Mouse (Mus musculus) small intestine, adult 2 months (tissue): ENCODE measurements around the gene Ctdnep1. TPM values are rescaled to one million over a fixed set of nuclear protein-coding genes. Genes with fewer than 3 reads are reported as not detected.
"Not testable (repeated sequence)": the region's sequence is repeated elsewhere in the genome, so short reads cannot be mapped to it uniquely, and the experiment has no call there.

Experiments
- H3K27ac ChIP-seq: fragments of 200-500 bp; 2 replicates; pipeline ENCODE4 v1.5.1; 2012; ENCODE audit warnings: low read depth, low read length, control low read depth, inconsistent platforms; ENCODE audit not compliant: insufficient read depth
- H3K27me3 ChIP-seq: fragments of 200-500 bp; 2 replicates; pipeline ENCODE4 v1.6.1; 2012; ENCODE audit warnings: mild to moderate bottlenecking, moderate library complexity, low read length, inconsistent platforms; ENCODE audit not compliant: control insufficient read depth, insufficient read depth
- H3K36me3 ChIP-seq: fragments of 200-500 bp; 2 replicates; pipeline ENCODE4 v1.6.1; 2012; ENCODE audit warnings: mild to moderate bottlenecking, low read length, control low read depth, inconsistent platforms; ENCODE audit not compliant: control insufficient read depth, insufficient read depth
- H3K4me1 ChIP-seq: fragments of 200-500 bp; 2 replicates; pipeline ENCODE4 v1.6.1; 2012; ENCODE audit warnings: low read length, inconsistent platforms, mixed read lengths; ENCODE audit not compliant: control insufficient read depth, insufficient read depth, insufficient read length
- H3K4me3 ChIP-seq: fragments of 200-500 bp; 2 replicates; pipeline ENCODE4 v1.5.1; 2012; ENCODE audit warnings: low read depth, mild to moderate bottlenecking, control low read depth, inconsistent platforms, low read length, moderate library complexity
- CTCF ChIP-seq: fragments of 200-500 bp; IDR thresholded peaks from 2 replicates; pipeline ENCODE4 v1.5.1; 2012; ENCODE audit warnings: low read depth, mild to moderate bottlenecking, control low read depth, inconsistent platforms, low read length, moderate library complexity, mixed read lengths; ENCODE audit not compliant: insufficient replicate concordance, insufficient read length; ENCODE audit errors: extremely low read depth
- POLR2A ChIP-seq: fragments of 200-500 bp; IDR thresholded peaks from 2 replicates; pipeline ENCODE4 v1.6.1; 2012; ENCODE audit warnings: low read depth, mild to moderate bottlenecking, control low read depth, inconsistent platforms, low read length, moderate library complexity
- WGBS: fragments of 180-500 bp; shearing (Covaris S2); methylation state at CpG from one replicate; pipeline ENCODE4 v1.1.7; 2018; 5-methylcytosine and 5-hydroxymethylcytosine counted together
- polyA plus RNA-seq: library from polyadenylated mRNA; depleted of rRNA; stranded (reverse); fragments of >200 nt; gene quantifications from 2 replicates; pipeline ENCODE4 v1.2.3, GENCODE M21; 2012

Gene Ctdnep1
- polyA plus RNA-seq, 1 experiment: 116 TPM

DNA sequence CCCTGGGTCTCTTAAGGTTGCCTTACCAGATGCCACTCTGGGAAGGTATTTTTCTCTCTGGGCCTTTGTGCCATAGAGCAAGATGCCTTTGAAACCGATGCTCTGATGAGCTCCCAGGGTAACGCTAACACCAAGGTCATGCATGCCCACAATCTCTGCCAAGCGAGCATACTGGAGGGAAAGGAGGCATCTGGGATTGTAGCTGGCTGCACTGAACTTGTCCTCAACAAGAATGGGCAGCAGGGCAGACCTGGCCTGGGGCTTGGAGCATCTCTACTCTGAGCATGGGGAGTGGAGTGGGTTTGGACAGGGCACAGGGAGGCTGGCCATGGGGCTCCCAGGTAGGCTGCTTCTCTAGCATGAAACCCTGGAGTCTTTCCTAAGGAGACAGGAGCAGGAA is 32.5 kb downstream of the Ctdnep1 start:
- TF ChIP-seq POLR2A (no peak), CTCF (no peak)
- Histone ChIP-seq H3K36me3 (peaks cover 41% of the 10 kb centered on the region), H3K27ac (no peak overlapping the region), H3K4me3 (no peak overlapping the region), H3K4me1 (peaks cover 2% of the 10 kb centered on the region; the same call in 1 of the 2 replicates), H3K27me3 (no peaks in the 10 kb centered on the region)
- WGBS: 81% methylated on average over 3 of the region's 3 CpGs

DNA sequence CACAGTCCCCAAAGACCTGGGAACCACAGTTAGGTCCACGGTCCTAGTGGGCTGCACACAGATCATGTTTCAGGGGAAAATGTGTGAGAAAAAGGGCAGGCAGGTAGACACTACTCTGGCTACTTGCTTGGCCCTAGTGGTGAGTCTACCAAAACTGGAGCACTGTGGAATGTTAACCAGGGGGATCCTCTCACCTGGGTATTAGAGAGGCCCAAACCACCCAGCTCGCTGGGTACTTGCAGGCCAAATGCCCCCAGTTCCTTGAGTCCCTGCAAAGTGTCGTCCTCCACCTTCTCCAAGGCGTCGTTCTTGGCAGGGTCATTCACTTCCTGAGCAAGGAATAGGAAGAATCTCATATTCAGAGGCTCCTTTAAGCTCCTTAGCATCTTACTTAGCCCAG is 33.1 kb downstream of the Ctdnep1 start:
- no peaks in the 10 kb centered on the region for H3K27me3 ChIP-seq
- peaks cover 2% of the 10 kb centered on the region; the same call in 1 of the 2 replicates for H3K4me1 ChIP-seq
- no peak overlapping the region for H3K27ac ChIP-seq
- peaks cover 35% of the 10 kb centered on the region for H3K36me3 ChIP-seq
- 73% methylated on average over 5 of the region's 5 CpGs for WGBS
- TF ChIP-seq POLR2A: no peak
- no peak for TF ChIP-seq CTCF
- H3K4me3 ChIP-seq: no peak overlapping the region

DNA sequence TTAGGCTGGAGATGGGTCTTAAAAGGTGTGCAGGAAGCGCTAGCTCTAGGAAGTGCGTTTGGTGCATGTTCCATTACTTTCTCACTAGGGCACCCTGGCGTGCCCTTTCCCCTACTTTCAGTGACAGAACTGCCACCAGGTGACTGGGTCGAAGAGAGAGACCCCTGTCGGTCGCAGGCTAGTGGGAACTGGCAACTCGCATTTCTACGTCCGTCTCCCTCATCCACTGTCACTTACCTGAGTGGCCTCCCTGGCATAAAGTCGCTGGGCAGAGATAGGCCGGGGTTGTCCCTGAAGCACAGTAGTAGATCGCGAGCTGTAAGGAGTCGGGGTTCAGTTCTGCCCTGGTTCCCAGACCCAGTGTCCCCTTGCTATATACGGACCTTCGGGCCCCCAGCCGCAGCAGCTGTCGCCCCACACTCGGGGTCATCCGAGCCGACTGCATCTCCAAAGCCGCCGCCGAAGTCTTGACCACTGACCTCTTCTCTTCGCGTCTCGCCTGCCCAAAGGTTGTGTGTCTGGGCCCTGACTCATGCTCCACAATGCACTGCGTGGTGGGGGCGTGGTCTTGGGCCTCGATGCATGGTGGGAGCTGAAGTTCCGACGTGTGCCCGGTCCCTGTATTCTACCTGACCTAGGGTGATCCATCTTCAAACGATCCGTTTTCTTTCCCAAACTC is 34.1 kb downstream of the Ctdnep1 start, which contains the start of gene Acadvl:
TSS of gene Acadvl (minus strand) at position 532 of the 679 bp plus-strand sequence.
- Histone ChIP-seq H3K27me3 (no peaks in the 10 kb centered on the region), H3K4me3 (peak within 1 kb of the TSS; percentile 81), H3K4me1 (peaks cover 2% of the 10 kb centered on the region; the same call in 1 of the 2 replicates), H3K36me3 (peaks cover 29% of the 10 kb centered on the region), H3K27ac (peak within 1 kb of the TSS; percentile 32)
- WGBS: under 1% methylated on average over 35 of the region's 35 CpGs
- TF ChIP-seq POLR2A: peak; percentile 42; the same call in 1 of the 2 replicates
- no peak for TF ChIP-seq CTCF

DNA sequence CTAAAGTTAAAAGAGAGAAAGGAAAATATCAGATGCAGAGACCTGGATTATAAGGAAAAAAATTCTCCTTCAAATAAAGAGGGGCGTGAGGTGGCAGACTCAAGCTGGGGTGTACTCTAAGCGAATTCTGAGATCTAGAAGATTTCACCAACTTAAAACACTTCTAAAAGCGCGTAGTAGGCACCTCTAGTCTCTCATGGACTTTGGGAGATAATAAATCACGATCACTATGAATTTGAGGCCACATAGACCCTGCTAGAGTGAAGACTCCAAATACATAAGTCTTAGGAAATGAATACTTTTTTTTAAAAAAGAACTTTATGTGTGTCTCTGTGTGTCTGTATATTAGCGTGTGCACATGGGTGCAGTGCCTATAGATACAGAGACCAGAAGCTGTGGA is 34.7 kb downstream of the Ctdnep1 start:
- 61% methylated on average over 6 of the region's 6 CpGs for WGBS
- H3K27ac ChIP-seq: no peak overlapping the region
- peaks cover 24% of the 10 kb centered on the region for H3K36me3 ChIP-seq
- no peak overlapping the region for H3K4me3 ChIP-seq
- H3K27me3 ChIP-seq: no peaks in the 10 kb centered on the region
- no peak for TF ChIP-seq CTCF
- TF ChIP-seq POLR2A: no peak
- peaks cover 2% of the 10 kb centered on the region; the same call in 1 of the 2 replicates for H3K4me1 ChIP-seq

DNA sequence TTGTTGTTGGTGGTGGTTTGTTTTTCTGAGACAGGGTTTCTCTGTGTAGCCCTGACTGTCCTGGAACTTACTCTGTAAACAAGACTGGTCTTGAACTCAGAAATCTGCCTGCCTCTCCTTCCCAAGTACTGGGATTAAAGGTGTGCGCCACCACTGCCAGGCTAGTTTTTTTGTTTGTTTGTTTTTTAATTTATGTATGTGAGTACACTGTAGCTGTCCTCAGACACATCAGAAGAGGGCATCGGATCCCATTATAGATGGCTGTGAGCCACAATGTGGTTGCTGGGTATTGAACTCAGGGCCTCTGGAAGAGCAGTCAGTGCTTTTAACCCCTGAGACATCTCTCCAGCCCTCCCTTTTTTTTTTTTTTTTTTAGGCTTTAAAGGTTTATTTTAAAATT is 35.2 kb downstream of the Ctdnep1 start:
- H3K36me3 ChIP-seq: peaks cover 20% of the 10 kb centered on the region
- not testable (repeated sequence) for H3K4me3 ChIP-seq
- WGBS: 79% methylated on average over 2 of the region's 2 CpGs

DNA sequence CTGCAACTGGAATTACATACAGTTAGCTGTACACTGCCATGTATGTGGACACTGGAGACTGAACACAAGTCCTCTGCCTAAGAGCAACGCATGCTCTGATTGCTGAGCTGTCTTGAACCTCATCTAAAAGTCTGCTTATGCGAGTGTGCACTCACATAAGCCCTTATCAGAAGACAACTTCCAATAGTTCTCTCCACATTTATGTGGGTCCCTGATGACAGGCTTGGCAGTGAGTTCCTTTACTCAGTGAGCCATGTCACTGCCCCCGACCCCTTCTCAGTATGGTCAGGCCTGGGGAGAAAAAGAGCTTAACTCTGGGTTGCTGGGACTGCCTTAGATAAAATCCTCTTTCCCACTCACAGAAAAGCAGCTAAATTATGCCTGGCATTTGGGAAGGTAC is 35.7 kb downstream of the Ctdnep1 start, which contains the start of gene Dlg4:
TSS of gene Dlg4 (plus strand) at position 274 of the 400 bp plus-strand sequence.
- no peak within 1 kb of the TSS for H3K4me3 ChIP-seq
- no peak for TF ChIP-seq POLR2A
- TF ChIP-seq CTCF: no peak
- 87% methylated on average over 3 of the region's 3 CpGs for WGBS
- H3K36me3 ChIP-seq: peaks cover 16% of the 10 kb centered on the region
- no peak within 1 kb of the TSS for H3K27ac ChIP-seq
- H3K4me1 ChIP-seq: peaks cover 2% of the 10 kb centered on the region; the same call in 1 of the 2 replicates
- H3K27me3 ChIP-seq: no peaks in the 10 kb centered on the region

More for the DNA sequence above, 35.2 kb downstream of the Ctdnep1 start:
- H3K4me1 ChIP-seq, H3K27ac ChIP-seq, H3K27me3 ChIP-seq: not testable (repeated sequence)

DNA sequence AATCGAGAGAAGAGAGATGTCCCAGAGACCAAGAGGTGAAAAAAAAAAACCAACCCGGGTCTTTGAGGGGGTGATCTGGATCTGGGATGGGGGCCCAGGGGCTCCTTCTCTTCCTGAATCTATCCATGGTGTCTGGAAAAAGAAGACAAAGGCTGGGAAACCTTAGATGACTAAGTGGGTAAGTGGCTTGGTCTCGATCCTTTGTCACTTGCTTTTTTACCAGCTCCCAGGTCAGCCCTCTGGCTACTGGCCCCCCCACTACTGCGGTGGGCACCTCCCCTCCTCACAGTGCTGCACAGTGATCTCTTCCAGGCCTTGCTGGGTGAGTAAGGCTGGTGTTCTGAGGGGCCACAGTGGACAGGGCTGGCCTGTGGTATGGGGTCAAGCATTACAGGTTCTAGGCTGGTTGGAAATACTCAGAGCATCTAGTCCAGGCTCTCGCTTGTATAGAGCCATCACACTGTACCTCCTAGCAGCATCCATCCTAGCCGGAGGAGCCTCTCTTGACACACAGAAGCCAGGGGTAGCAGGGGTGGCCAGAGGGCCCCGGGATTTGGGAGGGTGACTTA is 36.3 kb downstream of the Ctdnep1 start:
- WGBS: 53% methylated on average over 7 of the region's 7 CpGs
- Histone ChIP-seq H3K4me1 (peaks cover 2% of the 10 kb centered on the region; the same call in 1 of the 2 replicates), H3K27ac (no peak overlapping the region), H3K4me3 (no peak overlapping the region), H3K36me3 (peaks cover 10% of the 10 kb centered on the region; the same call in 1 of the 2 replicates), H3K27me3 (no peaks in the 10 kb centered on the region)
- TF ChIP-seq POLR2A: no peak
- no peak for TF ChIP-seq CTCF
